Mouse (Mus musculus) embryonic facial prominence, embryonic 15.5 days (tissue): ENCODE measurements around the gene Zfp169. TPM values are rescaled to one million over a fixed set of nuclear protein-coding genes. Genes with fewer than 3 reads are reported as not detected.

Source experiments
- ATAC-seq: fragments of 200-750 bp; cut with Nextera tagmentation; 2 replicates; pipeline ENCODE4 v1.8.0; 2017; ENCODE audit warnings: low read depth, moderate TSS enrichment; ENCODE audit not compliant: insufficient number of reproducible peaks, low FRiP score, low TSS enrichment
- H3K27ac ChIP-seq: fragments of 300-500 bp; sonication (generic); replicated peaks from 2 replicates; pipeline ENCODE4 v1.5.1; 2015; ENCODE audit warnings: mild to moderate bottlenecking, inconsistent platforms
- H3K27me3 ChIP-seq: fragments of 300-500 bp; sonication (generic); 2 replicates; pipeline ENCODE4 v1.6.1; 2015; ENCODE audit warnings: inconsistent platforms
- H3K36me3 ChIP-seq: fragments of 300-500 bp; sonication (generic); 2 replicates; pipeline ENCODE4 v1.6.1; 2015; ENCODE audit warnings: mild to moderate bottlenecking, inconsistent platforms
- H3K4me1 ChIP-seq: fragments of 300-500 bp; sonication (generic); 2 replicates; pipeline ENCODE4 v1.6.1; 2015; ENCODE audit warnings: inconsistent platforms
- H3K4me2 ChIP-seq: fragments of 300-500 bp; sonication (generic); replicated peaks from 2 replicates; pipeline ENCODE4 v1.6.1; 2015; ENCODE audit warnings: mild to moderate bottlenecking, inconsistent platforms
- H3K4me3 ChIP-seq: fragments of 300-500 bp; sonication (generic); replicated peaks from 2 replicates; pipeline ENCODE4 v1.5.1; 2015; ENCODE audit warnings: mild to moderate bottlenecking, inconsistent platforms
- H3K9ac ChIP-seq: fragments of 300-500 bp; sonication (generic); 2 replicates; pipeline ENCODE4 v1.6.1; 2015; ENCODE audit warnings: inconsistent platforms
- H3K9me3 ChIP-seq: fragments of 300-500 bp; sonication (generic); replicated peaks from 2 replicates; pipeline ENCODE4 v1.6.1; 2016; ENCODE audit warnings: inconsistent platforms
- WGBS: fragments of 180-500 bp; shearing (Covaris S2); methylation state at CpG from one replicate; pipeline ENCODE4 v1.1.7; 2015; 5-methylcytosine and 5-hydroxymethylcytosine counted together
- microRNA counts: library from miRNA; unstranded; fragments of <30 nt; microRNA quantifications from one replicate; lab custom pipeline; 2016
- microRNA-seq: library from miRNA; unstranded; fragments of <30 nt; microRNA quantifications from one replicate; pipeline ENCODE4, GENCODE M21; 2016; ENCODE audit warnings: borderline number of aligned reads
- polyA plus RNA-seq: library from polyadenylated mRNA; unstranded; fragments of >200 nt; fragmentation: Nextera tagmentation; extraction: Ambion mirVana; gene quantifications from 2 replicates; pipeline ENCODE4 v1.2.1, GENCODE M21; 2015

The Zfp169 gene
- polyA plus RNA-seq, 1 experiment from 2014 or later: 4.0 TPM

DNA sequence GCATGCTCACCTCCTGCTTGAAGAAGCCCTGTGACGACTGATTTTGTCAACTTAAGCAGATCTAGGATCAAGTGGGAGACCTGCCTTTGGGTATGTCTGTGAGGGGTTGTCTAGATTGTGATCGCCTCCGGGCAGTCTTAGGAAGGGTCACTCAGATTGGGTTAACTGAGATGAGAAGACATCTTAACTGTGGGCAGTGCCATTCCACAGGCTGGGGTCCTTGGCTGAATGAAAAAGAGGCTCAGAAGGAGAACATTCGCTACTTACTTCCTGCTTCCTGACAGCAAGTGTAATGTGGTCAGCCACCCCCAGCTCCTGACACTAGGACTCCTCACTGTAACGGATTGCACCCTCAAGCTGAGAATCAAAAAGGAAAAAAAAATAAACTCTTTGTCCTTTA is 54.0 kb downstream of the Zfp169 start:
- WGBS: 81% methylated on average over 5 of the region's 5 CpGs
- Histone ChIP-seq H3K9ac (no peak overlapping the region), H3K4me2 (no peak overlapping the region)

DNA sequence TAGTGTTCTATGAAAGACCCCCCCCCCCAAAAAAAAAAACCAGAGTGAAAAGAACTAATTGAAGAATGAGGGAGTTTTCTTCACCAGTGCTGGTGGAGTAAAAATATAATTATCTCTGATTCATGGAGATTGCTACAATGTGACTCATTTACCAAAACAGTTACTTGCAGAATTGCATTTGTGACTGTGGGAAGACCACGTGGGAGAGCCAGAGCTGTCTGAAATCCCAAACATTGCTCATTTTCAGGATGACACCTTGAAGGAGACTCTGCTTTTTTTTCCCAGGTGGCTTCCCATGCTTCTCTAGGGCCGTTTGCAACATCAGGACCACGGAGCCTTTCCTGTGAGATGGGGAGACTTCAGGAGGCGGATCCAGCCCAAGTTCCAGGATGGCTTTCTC is 65.1 kb downstream of the Zfp169 start:
- H3K27ac ChIP-seq: no peak overlapping the region
- ATAC-seq: no peak

More for the DNA sequence above, 54.0 kb downstream of the Zfp169 start:
- H3K27ac ChIP-seq: no peak overlapping the region
- no peaks in the 10 kb centered on the region for H3K4me1 ChIP-seq
- ATAC-seq: no peak
- H3K9me3 ChIP-seq: no peaks in the 10 kb centered on the region
- H3K36me3 ChIP-seq: no peaks in the 10 kb centered on the region
- no peaks in the 10 kb centered on the region for H3K27me3 ChIP-seq
- H3K4me3 ChIP-seq: no peak overlapping the region

DNA sequence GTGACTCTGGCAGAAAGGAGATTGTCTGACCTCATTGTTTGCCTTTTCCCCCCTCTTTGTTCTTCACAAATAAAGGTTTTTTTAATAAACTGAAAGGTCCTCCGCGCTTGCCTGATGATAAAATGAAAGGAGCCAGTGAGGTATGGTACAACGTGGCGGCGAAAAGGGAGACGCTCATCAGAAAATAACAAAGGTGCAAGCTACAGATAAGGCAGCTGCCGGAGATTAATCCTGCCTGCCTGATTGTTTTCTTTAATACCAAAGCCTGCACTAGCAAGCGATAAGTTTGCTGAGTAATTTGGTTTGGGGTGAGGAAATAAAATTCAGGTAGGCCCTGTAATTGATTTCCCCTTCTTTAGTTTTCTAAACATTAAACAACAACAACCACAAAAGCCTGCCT is 69.3 kb downstream of the Zfp169 start:
- no peak overlapping the region for H3K9ac ChIP-seq
- no peaks in the 10 kb centered on the region for H3K36me3 ChIP-seq
- WGBS: 75% methylated on average over 8 of the region's 8 CpGs
- H3K27me3 ChIP-seq: no peaks in the 10 kb centered on the region
- no peak for ATAC-seq
- H3K4me1 ChIP-seq: no peaks in the 10 kb centered on the region
- H3K4me3 ChIP-seq: no peak overlapping the region
- H3K9me3 ChIP-seq: no peaks in the 10 kb centered on the region
- H3K4me2 ChIP-seq: no peak overlapping the region
- H3K27ac ChIP-seq: no peak overlapping the region

More for the DNA sequence above, 65.1 kb downstream of the Zfp169 start:
- Histone ChIP-seq H3K9me3 (no peaks in the 10 kb centered on the region), H3K9ac (no peak overlapping the region), H3K4me3 (no peak overlapping the region), H3K27me3 (no peaks in the 10 kb centered on the region), H3K4me2 (no peak overlapping the region), H3K4me1 (no peaks in the 10 kb centered on the region), H3K36me3 (no peaks in the 10 kb centered on the region)
- 69% methylated on average over 4 of the region's 4 CpGs for WGBS

DNA sequence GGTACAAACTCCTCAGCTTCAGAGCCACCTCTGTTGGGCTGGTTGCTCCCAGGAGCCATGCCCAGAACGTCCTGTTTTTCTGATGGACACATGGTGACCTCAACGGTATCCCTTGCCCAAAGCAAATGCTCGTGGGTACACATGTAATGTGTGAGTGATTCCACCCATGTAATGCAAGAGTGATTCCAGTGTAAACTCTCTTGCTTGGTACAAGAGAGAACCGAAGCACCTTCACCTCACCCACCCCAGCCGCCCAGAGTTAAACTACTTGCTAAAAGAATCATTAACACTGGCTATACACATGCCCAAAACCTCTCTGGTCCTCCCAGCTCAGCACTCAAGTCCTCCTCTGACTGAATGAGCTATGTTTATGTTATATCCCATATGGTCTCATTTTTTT is 74.9 kb downstream of the Zfp169 start:
- H3K27me3 ChIP-seq: no peaks in the 10 kb centered on the region
- no peaks in the 10 kb centered on the region for H3K9me3 ChIP-seq
- 75% methylated on average over 5 of the region's 5 CpGs for WGBS
- H3K4me2 ChIP-seq: no peak overlapping the region
- H3K36me3 ChIP-seq: no peaks in the 10 kb centered on the region
- no peak overlapping the region for H3K27ac ChIP-seq
- no peak for ATAC-seq
- no peak overlapping the region for H3K9ac ChIP-seq
- no peaks in the 10 kb centered on the region for H3K4me1 ChIP-seq
- H3K4me3 ChIP-seq: no peak overlapping the region

MicroRNA genes within 50 kb of the gene (microRNA counts, 519-probe panel; counts per million panel counts)
- microRNA mmu-let-7a (lab: Ali Mortazavi, UCI) (4,663 counts per million, percentile 98 among the panel's probes with 10 or more counts), microRNA mmu-let-7d (lab: Ali Mortazavi, UCI) (4,718 counts per million, percentile 99 among the panel's probes with 10 or more counts), microRNA mmu-let-7f (lab: Ali Mortazavi, UCI) (4,174 counts per million, percentile 94 among the panel's probes with 10 or more counts)

Small RNA genes lying within 50 kb of the gene (microRNA-seq; reads per million reads assigned to microRNA genes)
- gene Gm24111 (not detected), gene Mirlet7a-1 (283 reads per million, percentile 66 among the genes with 10 or more reads in this experiment), gene Mirlet7d (15,665 reads per million, percentile 96 among the genes with 10 or more reads in this experiment), gene Mirlet7f-1 (not detected)

Other genes with a start within 250 kb of the Zfp169 start
- 1.5 and 1.7 TPM in 2 replicates for gene A830005F24Rik, start 119 bp upstream of the Zfp169 start, polyA plus RNA-seq
- gene Ptpdc1, start 112.2 kb upstream of the Zfp169 start, polyA plus RNA-seq: 16.4 and 18.2 TPM in 2 replicates
- gene Barx1, start 149.5 kb upstream of the Zfp169 start, polyA plus RNA-seq: 17.7 and 18.8 TPM in 2 replicates